Mouse (Mus musculus): ENCODE measurements around the gene Adam11.

GRCm38 (mm10) chr11:102749712-102750111 lies 11.5 kb upstream of the Adam11 start:
- TF ChIP-seq CTCF (IDR thresholded peaks at IDR 0.05; ENCODE audit: low read depth, low read length) (no peak), POLR2A (IDR thresholded peaks at IDR 0.05; ENCODE audit: extremely low read depth, insufficient read depth, low read length) (no peak)

Measured in liver, adult 2 months (tissue).